Mouse (Mus musculus) megakaryocyte-erythroid progenitor cell, adult 5 weeks (primary cell): ENCODE measurements around the gene Naalad2. TPM values are rescaled to one million over a fixed set of nuclear protein-coding genes. Genes with fewer than 3 reads are reported as not detected.

Experiments used
- polyA plus RNA-seq: library from polyadenylated mRNA; stranded (reverse); fragments of >175 nt; gene quantifications from 2 replicates; pipeline ENCODE4 v1.2.3, GENCODE M21; 2012

The Naalad2 gene
- not detected in 2 replicates for polyA plus RNA-seq

GRCm38 (mm10) chr9:18402895-18403294 lies at the start of gene Naalad2:
Naalad2 (minus strand) TSS chr9:18402995.

GRCm38 (mm10) chr9:18430354-18430753 lies 27.6 kb upstream of the Naalad2 start, which contains the start of gene Mbd3l2:
Mbd3l2 (plus strand) TSS chr9:18430654.

GRCm38 (mm10) chr9:18404118-18404517 lies 1.3 kb upstream of the Naalad2 start, which contains the start of gene Ubtfl1:
Ubtfl1 (plus strand) TSS chr9:18404418.

GRCm38 (mm10) chr9:18291571-18292429 lies 111.0 kb downstream of the Naalad2 start, which contains the start of gene Chordc1:
Chordc1 (plus strand) TSS chr9:18292125.

Other genes with a start within 250 kb of the Naalad2 start
- gene Chordc1, start 110.9 kb downstream of the Naalad2 start, polyA plus RNA-seq, result 2.3 and 3.7 TPM in 2 replicates
- not detected in 2 replicates for gene Ubtfl1, start 1.4 kb upstream of the Naalad2 start, polyA plus RNA-seq
- not detected in 2 replicates for gene Mbd3l2, start 27.7 kb upstream of the Naalad2 start, polyA plus RNA-seq
- 0.40 and 0.60 TPM in 2 replicates for gene Zfp558, start 75.3 kb upstream of the Naalad2 start, polyA plus RNA-seq
- not detected in 2 replicates for gene Mbd3l1, start 75.4 kb upstream of the Naalad2 start, polyA plus RNA-seq